Mouse (Mus musculus): ENCODE measurements around the gene Ccna1.

DNA sequence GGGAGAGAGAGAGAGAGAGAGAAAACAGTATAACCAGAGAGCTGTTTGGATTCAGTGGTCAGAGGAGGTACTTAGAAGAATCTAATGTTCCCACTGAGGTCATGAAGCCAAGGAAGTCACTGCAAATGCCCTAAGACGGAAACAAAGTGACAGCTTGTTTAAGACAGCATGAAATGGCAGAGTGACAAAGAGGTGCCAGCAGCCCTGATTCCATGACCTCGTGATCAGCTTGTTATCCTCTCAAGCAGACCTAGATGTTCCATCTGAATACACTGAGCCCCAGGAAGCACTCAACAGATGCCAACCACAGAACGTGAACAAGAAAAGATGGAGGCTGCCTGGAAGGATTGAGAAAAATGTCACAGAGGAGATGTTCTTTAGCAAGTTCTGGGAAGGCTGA, 30.4 kb upstream of the Ccna1 start:
- no peak for TF ChIP-seq POLR2A (IDR thresholded peaks at IDR 0.05; ENCODE audit: borderline replicate concordance, low read depth, low read length)
- no peak for TF ChIP-seq CTCF (IDR thresholded peaks at IDR 0.05; ENCODE audit: low read depth, low read length)
